Mouse (Mus musculus) effector memory CD4-positive, alpha-beta T cell, adult 5 months (primary cell): ENCODE data around the gene Lor. TPM values are rescaled to one million over a fixed set of nuclear protein-coding genes. Genes with fewer than 3 reads are reported as not detected.

ENCODE experiments used
- polyA plus RNA-seq: library from polyadenylated mRNA; unstranded; fragments of 100-300 nt; shearing (Covaris generic); gene quantifications from one replicate; pipeline ENCODE4 v1.2.1, GENCODE M21; 2017

Lor gene
- polyA plus RNA-seq = not detected

GRCm38 (mm10) chr3:92083042-92083441, at the start of gene Lor:
TSS of gene Lor (minus strand) at chr3:92083142.

GRCm38 (mm10) chr3:92123847-92124246, 40.9 kb upstream of the Lor start, which contains the start of gene Prr9:
TSS of gene Prr9 (minus strand) at chr3:92123947.

Other genes with a start within 250 kb of the Lor start
- gene Pglyrp3, start 68.6 kb downstream of the Lor start, polyA plus RNA-seq = not detected
- not detected for gene Prr9, start 40.8 kb upstream of the Lor start, polyA plus RNA-seq
- gene Lelp1, start 59.6 kb upstream of the Lor start, polyA plus RNA-seq = not detected
- not detected for gene Sprr2a1, start 132.7 kb upstream of the Lor start, polyA plus RNA-seq
- gene Sprr2a2, start 132.8 kb upstream of the Lor start, polyA plus RNA-seq = not detected
- not detected for gene Sprr2a3, start 202.3 kb upstream of the Lor start, polyA plus RNA-seq
- not detected for gene Sprr2b, start 233.5 kb upstream of the Lor start, polyA plus RNA-seq